Mouse (Mus musculus) megakaryocyte-erythroid progenitor cell, adult 5-6 weeks (primary cell): Measurements from ENCODE around the gene Cd8b1. TPM values are rescaled to one million over a fixed set of nuclear protein-coding genes. Genes with fewer than 3 reads are reported as not detected.

Experiments used
- ATAC-seq: replicated peaks from 2 replicates; pipeline ENCODE4 v1.8.0; 2016; ENCODE audit warnings: mild to moderate bottlenecking, inconsistent platforms; ENCODE audit not compliant: severe bottlenecking, poor library complexity, low FRiP score, low TSS enrichment
- total RNA-seq, 2 experiments: library from RNA; stranded (forward) in 1 of 2; stranded (reverse) in 1 of 2; fragments of 200-1000, 215-1000 nt in 1 of 2; fragments of >200 nt in 1 of 2; fragmentation: Nextera tagmentation in 1 of 2; gene quantifications; 2 replicates each; pipeline ENCODE4 v1.2.3; 2014 to 2017

Gene Cd8b1
- total RNA-seq, 2 experiments from 2014 or later: not detected

DNA sequence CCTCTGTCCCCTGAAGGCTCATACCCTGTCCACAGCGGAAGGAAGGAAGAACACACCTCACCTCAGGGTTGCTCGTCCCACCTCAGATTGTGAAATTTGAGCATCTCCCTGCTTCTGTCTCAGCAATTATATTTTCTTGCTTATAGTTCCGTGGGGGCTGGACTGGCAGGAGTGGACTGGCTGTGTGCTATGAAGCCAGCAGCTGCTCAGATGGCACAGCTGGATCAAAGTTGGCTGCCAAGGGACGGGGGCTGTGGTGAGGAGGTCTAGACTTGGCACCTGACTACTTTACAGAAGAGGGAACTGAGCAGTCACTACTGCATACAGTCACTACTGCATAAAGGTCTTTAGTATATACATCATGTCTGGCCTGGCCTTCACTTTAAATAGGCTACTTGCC is 16.8 kb downstream of the Cd8b1 start:
- no peak for ATAC-seq

GRCm38 (mm10) chr6:71341179-71341578 is 18.6 kb downstream of the Cd8b1 start:
- ATAC-seq: no peak

- no peak for ATAC-seq
Observed at GRCm38 (mm10) chr6:71348006-71348405, 25.4 kb downstream of the Cd8b1 start.

- ATAC-seq: no peak
Observed at GRCm38 (mm10) chr6:71351201-71351600, 28.6 kb downstream of the Cd8b1 start.

DNA sequence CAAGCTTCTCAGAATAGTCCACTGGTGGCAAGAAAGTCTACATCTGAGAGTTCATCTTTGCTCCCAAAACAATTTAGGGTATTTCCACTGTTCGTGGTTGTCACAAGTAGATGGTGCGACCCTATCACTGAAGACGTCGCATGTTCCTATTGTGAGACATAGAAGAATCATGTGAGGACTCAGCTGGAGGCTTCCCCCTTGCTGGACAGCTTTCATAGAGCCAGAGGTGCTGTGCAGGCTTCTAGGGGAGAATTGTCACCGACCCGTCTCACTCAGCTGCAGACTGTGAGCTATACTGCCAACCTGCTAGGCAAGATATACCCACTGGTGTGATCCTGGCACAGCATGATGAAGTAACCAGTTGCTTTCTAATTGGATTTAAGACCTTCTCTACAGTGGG is 29.6 kb downstream of the Cd8b1 start:
- ATAC-seq: no peak

- ATAC-seq: no peak
Observed at GRCm38 (mm10) chr6:71352866-71353427, 30.4 kb downstream of the Cd8b1 start.

- no peak for ATAC-seq
Observed at GRCm38 (mm10) chr6:71353722-71354121, 31.1 kb downstream of the Cd8b1 start.

- ATAC-seq: no peak
Observed at GRCm38 (mm10) chr6:71357493-71357892, 34.9 kb downstream of the Cd8b1 start.

DNA sequence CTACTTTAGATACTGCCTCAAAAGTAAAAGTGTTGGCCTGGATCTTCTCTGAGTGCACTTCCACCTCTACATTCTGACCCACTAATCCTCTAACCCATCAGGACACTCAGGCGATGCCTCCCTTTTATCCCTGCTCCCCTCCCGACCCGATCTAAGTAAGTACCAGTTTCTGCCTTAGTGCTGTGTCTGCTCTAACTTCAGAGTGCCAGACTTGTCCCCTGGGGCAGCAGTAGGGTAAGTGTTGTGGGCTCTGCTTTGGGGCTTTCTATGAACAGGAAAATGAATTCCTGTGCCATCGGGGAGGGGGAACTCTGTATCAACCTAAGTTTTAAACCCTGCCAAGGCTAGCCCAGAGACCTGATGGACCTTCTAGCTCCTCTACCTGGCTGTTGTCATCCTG is 37.6 kb downstream of the Cd8b1 start:
- ATAC-seq: no peak

DNA sequence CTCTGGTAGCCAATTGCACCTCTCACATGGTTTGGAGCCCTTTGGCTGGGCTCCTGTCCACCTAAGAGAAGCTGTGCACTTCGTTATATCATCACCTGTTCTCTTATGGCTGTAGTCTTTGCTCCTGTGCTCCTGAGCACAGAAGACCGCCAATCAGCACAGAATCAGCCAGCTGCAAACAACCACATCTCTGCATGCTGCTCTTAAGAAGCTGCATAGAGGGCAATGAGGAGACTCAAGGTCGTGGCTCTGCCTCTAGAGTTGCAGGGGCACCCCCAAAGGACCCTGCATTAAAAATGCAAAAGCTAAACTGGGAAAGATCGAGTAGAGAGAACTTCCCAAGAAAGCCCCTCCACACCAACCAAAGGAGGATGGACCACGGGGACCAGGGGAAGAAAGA is 38.2 kb downstream of the Cd8b1 start:
- ATAC-seq: no peak

DNA sequence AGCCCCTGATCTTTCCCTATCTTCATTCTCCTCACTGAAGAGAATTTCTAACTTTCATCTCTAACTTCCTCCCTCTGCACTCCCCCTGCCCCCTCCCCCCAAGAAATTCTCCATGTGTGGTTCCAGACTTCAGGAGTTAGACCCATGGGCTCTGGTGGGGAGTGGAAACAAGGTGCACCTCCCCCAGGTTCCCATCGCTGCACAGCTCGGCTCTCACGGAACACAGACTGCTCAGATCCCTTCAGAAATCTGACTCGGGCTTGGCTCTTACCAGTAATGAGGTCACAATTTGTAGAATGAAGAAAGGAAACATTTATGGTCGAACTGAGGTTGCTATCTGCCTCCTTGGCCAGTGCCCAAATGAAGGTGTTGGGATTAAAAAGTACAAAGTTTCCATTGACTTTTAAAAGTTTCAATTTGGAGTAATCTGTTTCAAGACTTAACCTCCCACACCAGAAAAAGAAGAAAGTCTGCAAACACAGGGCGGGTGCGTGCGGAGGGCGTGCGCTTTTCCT is 38.6 kb downstream of the Cd8b1 start:
- no peak for ATAC-seq

DNA sequence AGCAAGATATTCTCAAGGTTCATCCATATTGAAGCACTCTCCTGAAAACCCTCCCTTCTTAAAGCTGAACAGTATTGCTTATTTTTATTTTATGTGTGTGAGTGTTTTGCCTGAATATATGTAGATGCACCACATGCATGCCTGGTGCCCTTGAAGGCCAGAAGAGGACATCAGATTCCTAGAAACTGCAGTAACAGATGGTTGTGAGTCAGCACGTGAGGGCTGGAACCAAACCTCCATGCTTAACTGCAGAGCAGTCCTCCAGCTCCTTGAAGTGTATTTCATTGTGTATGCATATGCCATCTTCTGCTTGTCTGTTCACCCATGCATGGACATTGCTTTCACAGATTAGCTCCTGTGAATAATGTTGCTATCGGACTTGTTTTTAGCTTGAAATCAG is 41.4 kb downstream of the Cd8b1 start:
- ATAC-seq: no peak

GRCm38 (mm10) chr6:71369416-71369815 is 46.8 kb downstream of the Cd8b1 start:
- ATAC-seq: no peak

DNA sequence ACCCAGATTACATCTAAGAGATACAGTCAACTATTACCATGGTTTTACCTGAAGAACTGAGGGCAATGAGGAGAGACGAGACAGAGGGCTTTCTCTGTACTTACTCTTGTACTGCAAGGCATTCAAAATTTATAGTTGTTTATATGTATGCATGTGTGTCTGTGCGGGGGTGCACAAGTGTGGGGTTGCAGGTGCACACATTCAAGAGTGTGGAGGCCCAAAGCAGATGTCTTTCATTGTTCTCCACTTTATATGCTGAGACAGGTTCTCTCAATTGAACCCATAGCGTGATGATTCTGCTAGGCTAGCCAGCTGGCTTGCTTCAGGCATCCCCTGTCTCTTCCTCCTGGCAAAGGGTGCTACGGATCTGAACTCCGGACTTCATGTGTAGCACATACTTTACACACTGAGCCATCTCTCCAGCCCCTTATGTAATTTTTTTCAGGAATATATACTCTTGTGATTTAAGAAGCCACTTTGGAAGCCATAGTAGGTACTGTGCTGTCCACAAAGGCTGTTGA is 48.6 kb downstream of the Cd8b1 start:
- no peak for ATAC-seq

DNA sequence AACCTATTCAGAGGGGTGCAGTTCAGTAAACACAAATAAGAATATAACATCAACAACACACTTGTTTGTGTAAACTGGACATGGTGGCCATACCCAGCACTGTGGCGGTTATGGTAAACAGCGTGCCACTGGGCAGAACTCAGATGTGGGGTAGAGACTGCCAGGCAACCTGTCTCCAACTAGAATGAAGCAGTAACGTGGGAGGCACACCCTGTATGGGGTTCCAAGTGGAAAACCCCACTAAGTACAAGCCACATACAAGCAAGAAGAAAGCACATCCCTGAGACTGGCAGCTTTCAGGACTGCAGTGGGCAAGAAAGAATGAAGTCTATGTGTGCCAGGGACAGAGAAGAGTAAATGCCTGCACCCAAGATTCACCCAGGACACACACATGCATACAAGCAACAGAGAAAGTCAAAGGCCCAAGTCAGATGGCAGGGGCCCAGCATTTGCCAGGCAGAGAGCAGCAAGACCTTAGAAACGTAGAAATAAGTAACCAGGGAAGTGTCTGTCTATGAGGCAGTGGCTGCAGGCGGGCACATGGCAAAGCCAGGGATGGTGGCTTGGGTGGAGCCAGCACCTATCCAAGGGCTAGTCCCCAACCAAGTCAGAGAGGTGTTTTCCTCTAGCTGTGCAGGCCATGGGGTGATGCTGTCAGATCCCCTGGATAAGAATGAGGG is 49.6 kb downstream of the Cd8b1 start:
- no peak for ATAC-seq

- ATAC-seq: no peak
Observed at GRCm38 (mm10) chr6:71373249-71373775, 50.7 kb downstream of the Cd8b1 start, which contains the start of gene Cd8a. Gene Cd8a, plus strand, starts transcription at chr6:71373427.

DNA sequence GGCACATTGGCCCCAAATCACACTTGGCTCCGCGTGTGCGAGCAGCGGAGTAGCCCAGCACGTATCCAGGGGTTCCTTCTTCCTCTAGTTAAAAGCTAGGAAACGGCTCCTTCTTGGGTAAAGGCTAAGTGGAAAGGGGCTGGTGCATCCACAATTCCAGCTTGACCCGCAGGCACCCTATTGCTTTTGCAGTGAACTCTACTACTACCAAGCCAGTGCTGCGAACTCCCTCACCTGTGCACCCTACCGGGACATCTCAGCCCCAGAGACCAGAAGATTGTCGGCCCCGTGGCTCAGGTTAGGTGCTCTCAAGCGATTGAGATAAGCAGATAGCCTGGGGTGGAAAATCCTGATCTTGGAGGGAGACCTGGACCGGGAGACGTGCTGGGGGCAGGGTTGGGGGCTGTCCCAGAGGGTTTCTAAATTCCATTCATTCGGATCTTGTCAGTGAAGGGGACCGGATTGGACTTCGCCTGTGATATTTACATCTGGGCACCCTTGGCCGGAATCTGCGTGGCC is 51.8 kb downstream of the Cd8b1 start:
- ATAC-seq: no peak

GRCm38 (mm10) chr6:71374921-71375320 is 52.3 kb downstream of the Cd8b1 start:
- ATAC-seq: no peak

DNA sequence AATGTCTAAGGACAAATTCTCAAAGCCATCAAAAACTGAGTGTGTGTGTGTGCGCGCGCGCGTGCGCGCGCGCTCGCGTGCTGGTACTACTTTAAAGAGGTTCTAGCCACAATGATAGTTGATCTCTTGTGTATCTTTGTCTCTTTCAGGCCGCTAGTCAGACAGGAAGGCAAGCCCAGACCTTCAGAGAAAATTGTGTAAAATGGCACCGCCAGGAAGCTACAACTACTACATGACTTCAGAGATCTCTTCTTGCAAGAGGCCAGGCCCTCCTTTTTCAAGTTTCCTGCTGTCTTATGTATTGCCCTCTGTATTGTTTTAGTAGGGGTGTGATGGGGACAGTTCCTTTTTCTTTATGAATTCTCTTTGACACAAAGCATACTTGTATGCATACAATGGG is 54.1 kb downstream of the Cd8b1 start:
- no peak for ATAC-seq

GRCm38 (mm10) chr6:71381654-71382053 is 59.1 kb downstream of the Cd8b1 start:
- ATAC-seq: no peak
